Mouse (Mus musculus) heart, embryonic 12.5 days (tissue): ENCODE results near the gene Fcgr4. TPM values are rescaled to one million over a fixed set of nuclear protein-coding genes. Genes with fewer than 3 reads are reported as not detected.
A peak's percentile ranks its signal among the peaks of the same experiment; 100 is the strongest.

Experiments used
- ATAC-seq: fragments of 200-750 bp; cut with Nextera tagmentation; 2 replicates; pipeline ENCODE4 v1.8.0; 2017; ENCODE audit warnings: moderate TSS enrichment, moderate library complexity; ENCODE audit not compliant: insufficient number of reproducible peaks, low FRiP score
- H3K27ac ChIP-seq: fragments of 300-500 bp; sonication (generic); 2 replicates; pipeline ENCODE4 v1.5.1; 2016; ENCODE audit warnings: mild to moderate bottlenecking, moderate library complexity; ENCODE audit not compliant: poor library complexity, severe bottlenecking
- H3K27me3 ChIP-seq: fragments of 300-500 bp; sonication (generic); replicated peaks from 2 replicates; pipeline ENCODE4 v1.6.1; 2016; ENCODE audit warnings: mild to moderate bottlenecking, moderate library complexity
- H3K36me3 ChIP-seq: fragments of 300-500 bp; sonication (generic); 2 replicates; pipeline ENCODE4 v1.6.1; 2016; ENCODE audit warnings: mild to moderate bottlenecking, moderate library complexity
- H3K4me1 ChIP-seq: fragments of 300-500 bp; sonication (generic); replicated peaks from 2 replicates; pipeline ENCODE4 v1.6.1; 2016; ENCODE audit warnings: mild to moderate bottlenecking
- H3K4me2 ChIP-seq: fragments of 300-500 bp; sonication (generic); 2 replicates; pipeline ENCODE4 v1.6.1; 2016; ENCODE audit warnings: mild to moderate bottlenecking, moderate library complexity
- H3K4me3 ChIP-seq: fragments of 300-500 bp; sonication (generic); 2 replicates; pipeline ENCODE4 v1.5.1; 2016; ENCODE audit warnings: mild to moderate bottlenecking
- H3K9ac ChIP-seq: fragments of 300-500 bp; sonication (generic); 2 replicates; pipeline ENCODE4 v1.6.1; 2016; ENCODE audit warnings: mild to moderate bottlenecking, moderate library complexity
- H3K9me3 ChIP-seq: fragments of 300-500 bp; sonication (generic); replicated peaks from 2 replicates; pipeline ENCODE4 v1.6.1; 2016; ENCODE audit warnings: mild to moderate bottlenecking, moderate library complexity
- WGBS: fragments of 180-500 bp; shearing (Covaris S2); methylation state at CpG from one replicate; pipeline ENCODE4 v1.1.7; 2016; 5-methylcytosine and 5-hydroxymethylcytosine counted together
- polyA plus RNA-seq: library from polyadenylated mRNA; unstranded; fragments of >200 nt; fragmentation: Nextera tagmentation; extraction: Ambion mirVana; gene quantifications from 2 replicates; pipeline ENCODE4 v1.2.1, GENCODE M21; 2016

The Fcgr4 gene
- polyA plus RNA-seq, 1 experiment from 2014 or later: 0.14 TPM

DNA sequence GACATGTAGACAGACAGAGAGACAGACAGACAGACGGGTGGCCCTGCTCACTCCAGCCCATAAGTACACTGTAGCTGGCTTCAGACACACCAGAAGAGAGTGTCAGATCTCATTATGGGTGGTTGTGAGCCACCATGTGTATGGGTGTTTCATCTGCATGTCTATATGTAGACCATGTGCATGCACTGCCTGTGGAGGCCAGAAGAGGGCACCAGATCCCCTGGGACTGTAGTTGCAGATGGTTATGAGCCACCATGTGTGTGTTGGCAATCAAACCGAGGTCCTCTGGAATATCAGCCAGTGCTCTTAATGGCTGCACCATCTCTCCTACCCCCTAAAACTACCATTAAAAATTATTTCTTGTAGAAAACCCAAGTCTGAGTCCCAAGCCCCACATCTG lies 11.8 kb upstream of the Fcgr4 start:
- no peak overlapping the region for H3K4me3 ChIP-seq
- WGBS: 74% methylated on average over 2 of the region's 2 CpGs

DNA sequence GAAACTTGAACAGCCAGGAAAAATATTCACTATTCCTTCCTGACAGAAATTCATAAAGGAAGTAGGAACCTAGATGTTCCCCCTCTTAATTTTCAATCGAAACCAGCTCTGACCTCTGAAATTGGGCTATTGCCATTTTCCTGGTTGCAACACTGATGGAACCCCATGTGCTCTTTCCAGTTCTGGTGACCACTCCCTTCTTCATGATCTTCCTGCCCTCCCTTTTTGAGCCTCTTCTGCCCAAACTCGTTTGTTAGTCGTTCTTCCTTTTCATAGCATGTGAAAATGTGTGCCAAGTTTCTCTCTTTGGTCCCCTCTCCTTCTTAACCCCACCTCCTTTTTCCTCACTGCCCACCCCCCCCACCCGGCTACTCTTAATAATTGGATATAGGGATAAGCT lies 7.0 kb upstream of the Fcgr4 start:
- Histone ChIP-seq H3K9ac (no peak overlapping the region), H3K36me3 (no peaks in the 10 kb centered on the region), H3K4me2 (no peak overlapping the region), H3K4me1 (no peaks in the 10 kb centered on the region), H3K27ac (no peak overlapping the region), H3K4me3 (no peak overlapping the region), H3K27me3 (no peaks in the 10 kb centered on the region), H3K9me3 (peaks cover 9% of the 10 kb centered on the region; the same call in 1 of the 2 replicates)
- WGBS: 69% methylated on average over 4 of the region's 4 CpGs
- no peak for ATAC-seq

More for the DNA sequence above, 11.8 kb upstream of the Fcgr4 start:
- no peaks in the 10 kb centered on the region for H3K36me3 ChIP-seq
- ATAC-seq: no peak
- H3K9me3 ChIP-seq: peaks cover 9% of the 10 kb centered on the region; the same call in 1 of the 2 replicates
- no peak overlapping the region for H3K27ac ChIP-seq
- H3K4me1 ChIP-seq: no peaks in the 10 kb centered on the region
- no peak overlapping the region for H3K9ac ChIP-seq
- no peaks in the 10 kb centered on the region for H3K27me3 ChIP-seq
- H3K4me2 ChIP-seq: no peak overlapping the region

DNA sequence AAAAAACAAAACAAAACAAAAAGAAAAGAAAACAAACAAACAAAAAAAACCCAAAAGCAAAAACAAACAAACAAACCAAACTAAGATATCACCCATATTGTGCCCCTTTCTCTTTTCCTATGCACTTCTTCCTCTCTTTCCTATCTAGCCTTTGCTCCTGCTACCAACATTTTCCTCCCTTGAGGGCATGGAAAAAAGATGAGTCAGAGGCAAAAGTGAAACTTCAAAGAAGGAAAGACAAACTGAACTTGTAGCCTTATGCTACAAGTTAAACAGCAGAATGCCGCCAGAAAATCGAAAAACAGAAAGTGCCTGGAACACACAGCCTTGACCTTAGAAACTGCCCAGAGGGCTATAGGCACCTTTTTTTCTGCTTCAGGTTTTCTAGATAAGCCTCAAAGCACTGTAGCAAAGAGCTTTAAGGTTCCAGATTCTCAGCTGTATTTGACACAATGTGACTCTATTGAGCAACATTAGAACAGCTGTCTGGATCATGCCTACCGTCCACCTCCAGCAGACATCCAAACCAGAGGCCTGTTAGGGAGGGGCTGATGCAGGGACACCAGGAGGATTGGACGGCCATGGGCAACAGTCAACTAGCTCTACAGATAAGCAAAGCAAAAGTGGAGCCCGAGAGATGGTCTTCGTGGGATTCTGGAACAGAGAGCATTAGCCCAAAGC lies 1.9 kb upstream of the Fcgr4 start:
- H3K9me3 ChIP-seq: no peaks in the 10 kb centered on the region
- no peak overlapping the region for H3K4me2 ChIP-seq
- H3K4me3 ChIP-seq: no peak overlapping the region
- H3K4me1 ChIP-seq: no peaks in the 10 kb centered on the region
- H3K9ac ChIP-seq: no peak overlapping the region
- no peaks in the 10 kb centered on the region for H3K36me3 ChIP-seq
- ATAC-seq: no peak
- no peak overlapping the region for H3K27ac ChIP-seq
- 0 out of 2 replicates have a peak, but pooled peaks cover 7% of the 10 kb centered on the region for H3K27me3 ChIP-seq
- WGBS: 62% methylated on average over 6 of the region's 6 CpGs

DNA sequence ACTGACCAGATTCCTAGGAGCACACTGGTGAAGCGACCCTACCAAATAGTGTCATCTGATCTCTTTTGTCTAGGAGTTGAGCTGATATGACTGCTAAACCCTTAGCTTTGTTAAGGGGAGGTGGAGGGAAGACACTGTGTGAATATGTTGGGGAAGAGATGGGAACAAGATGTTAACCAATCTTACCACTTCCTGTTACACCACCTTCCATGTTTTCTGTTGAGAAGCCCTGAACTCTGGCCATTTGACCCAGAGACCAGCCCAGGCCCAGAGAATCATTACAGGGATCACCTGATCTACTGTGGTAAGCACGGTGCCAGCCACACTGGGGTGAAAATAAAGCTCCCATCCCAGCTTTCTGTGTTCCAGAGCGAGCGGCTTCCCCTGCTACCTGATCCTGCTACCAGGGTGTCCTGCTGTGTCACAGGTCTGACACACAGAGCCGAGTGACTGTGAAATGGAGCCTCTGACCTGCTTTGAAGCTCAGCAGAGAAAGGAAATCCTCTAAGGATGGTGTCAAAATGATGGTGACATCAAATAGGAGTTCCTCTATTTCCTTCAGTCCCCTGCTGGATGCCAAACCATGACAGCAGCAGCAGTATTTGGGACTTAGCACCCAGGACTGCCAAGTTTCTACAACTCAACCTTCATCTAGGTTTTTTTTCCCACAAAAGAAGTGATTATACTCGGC lies 1.1 kb upstream of the Fcgr4 start:
- Histone ChIP-seq H3K4me2 (no peak overlapping the region), H3K36me3 (no peaks in the 10 kb centered on the region), H3K27ac (no peak overlapping the region), H3K4me1 (no peaks in the 10 kb centered on the region), H3K27me3 (0 out of 2 replicates have a peak, but pooled peaks cover 7% of the 10 kb centered on the region), H3K9me3 (no peaks in the 10 kb centered on the region), H3K4me3 (no peak overlapping the region), H3K9ac (no peak overlapping the region)
- 40% methylated on average over 6 of the region's 6 CpGs for WGBS
- ATAC-seq: no peak

GRCm38 (mm10) chr1:171019311-171019950 lies 711 bp downstream of the Fcgr4 start:
- Histone ChIP-seq H3K4me3 (no peak overlapping the region), H3K27ac (no peak overlapping the region), H3K36me3 (no peaks in the 10 kb centered on the region), H3K4me1 (no peaks in the 10 kb centered on the region), H3K4me2 (no peak overlapping the region), H3K27me3 (0 out of 2 replicates have a peak, but pooled peaks cover 7% of the 10 kb centered on the region), H3K9me3 (no peaks in the 10 kb centered on the region), H3K9ac (no peak overlapping the region)
- WGBS: 71% methylated on average over 7 of the region's 7 CpGs
- ATAC-seq: no peak

DNA sequence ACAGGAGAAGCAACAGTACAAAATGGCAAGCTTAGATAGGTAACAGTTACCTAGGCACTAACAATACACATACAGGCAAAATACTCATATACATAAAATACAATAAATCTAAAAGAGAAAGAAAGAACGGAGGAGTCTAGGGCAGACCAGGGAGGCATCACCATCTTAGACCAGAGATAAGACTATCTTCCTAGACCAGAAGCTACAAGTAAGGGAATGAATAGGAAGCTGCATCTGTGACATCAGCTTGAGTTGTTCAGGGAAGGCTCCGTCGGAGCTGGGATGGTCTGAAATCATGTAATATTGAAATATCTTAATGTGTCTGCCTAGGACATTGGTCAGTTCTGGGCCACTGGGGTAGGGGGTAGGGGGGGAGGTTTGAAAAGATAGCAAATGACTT lies 13.0 kb downstream of the Fcgr4 start:
- H3K4me3 ChIP-seq: no peak overlapping the region
- H3K9me3 ChIP-seq: 0 out of 2 replicates have a peak, but pooled peaks cover 9% of the 10 kb centered on the region
- H3K27ac ChIP-seq: no peak overlapping the region
- H3K27me3 ChIP-seq: peaks cover 50% of the 10 kb centered on the region
- no peak for ATAC-seq
- no peaks in the 10 kb centered on the region for H3K36me3 ChIP-seq
- H3K9ac ChIP-seq: no peak overlapping the region
- WGBS: 70% methylated on average over 3 of the region's 3 CpGs
- no peak overlapping the region for H3K4me2 ChIP-seq
- peaks cover 8% of the 10 kb centered on the region; the same call in 1 of the 2 replicates for H3K4me1 ChIP-seq

GRCm38 (mm10) chr1:171032691-171033090 lies 14.0 kb downstream of the Fcgr4 start:
- ATAC-seq: no peak
- WGBS: 8% methylated on average over 10 of the region's 10 CpGs
- H3K4me3 ChIP-seq: peak overlapping the region; percentile 63
- peak overlapping the region; percentile 92 for H3K4me2 ChIP-seq
- peaks cover 50% of the 10 kb centered on the region for H3K27me3 ChIP-seq
- H3K27ac ChIP-seq: no peak overlapping the region
- H3K9ac ChIP-seq: peak overlapping the region; percentile 45
- 0 out of 2 replicates have a peak, but pooled peaks cover 9% of the 10 kb centered on the region for H3K9me3 ChIP-seq
- peaks cover 8% of the 10 kb centered on the region; the same call in 1 of the 2 replicates for H3K4me1 ChIP-seq
- no peaks in the 10 kb centered on the region for H3K36me3 ChIP-seq

DNA sequence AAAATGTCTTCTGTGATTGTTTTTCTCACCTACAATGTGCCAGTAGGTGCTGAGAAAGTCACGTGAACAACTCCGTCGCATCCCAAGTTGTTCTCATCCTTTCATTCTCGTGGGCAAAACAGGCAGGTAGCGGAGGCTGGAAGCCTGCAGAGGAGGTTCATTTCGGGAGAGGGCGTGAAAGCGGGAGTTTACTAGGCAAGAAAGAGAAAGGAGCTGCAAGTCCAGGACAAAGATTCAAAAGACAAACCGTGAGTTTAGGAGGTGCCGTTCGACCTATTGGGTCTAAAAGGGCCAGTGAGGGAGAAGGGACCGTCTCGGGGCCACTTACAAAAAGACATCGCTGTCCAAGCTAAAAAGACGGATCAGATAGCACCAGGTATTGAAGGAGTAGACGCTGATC lies 14.5 kb downstream of the Fcgr4 start:
- Histone ChIP-seq H3K4me3 (peak overlapping the region; percentile 63), H3K27me3 (peaks cover 50% of the 10 kb centered on the region), H3K27ac (no peak overlapping the region), H3K36me3 (no peaks in the 10 kb centered on the region), H3K9ac (peak overlapping the region; percentile 45), H3K4me2 (peak overlapping the region; percentile 92), H3K4me1 (peaks cover 8% of the 10 kb centered on the region; the same call in 1 of the 2 replicates), H3K9me3 (0 out of 2 replicates have a peak, but pooled peaks cover 9% of the 10 kb centered on the region)
- WGBS: 0% methylated on average over 16 of the region's 16 CpGs
- no peak for ATAC-seq

DNA sequence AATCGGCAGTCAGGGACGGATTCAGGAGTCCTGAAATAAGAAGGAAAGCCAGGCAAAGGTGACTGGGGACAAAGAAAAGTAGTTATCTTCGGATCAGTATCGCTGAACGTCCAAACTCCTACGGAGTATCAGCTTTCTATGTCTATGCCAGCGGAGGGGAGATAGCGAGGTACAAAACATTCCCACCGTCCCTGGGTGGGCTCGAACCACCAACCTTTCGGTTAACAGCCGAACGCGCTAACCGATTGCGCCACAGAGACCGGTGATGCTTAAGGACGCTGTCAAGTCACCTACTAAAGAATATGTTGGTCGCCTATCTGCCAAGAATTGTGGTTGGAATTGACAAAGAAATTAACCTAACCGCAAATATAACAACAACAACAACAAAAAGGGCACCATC lies 15.0 kb downstream of the Fcgr4 start:
- Histone ChIP-seq H3K9me3 (0 out of 2 replicates have a peak, but pooled peaks cover 9% of the 10 kb centered on the region), H3K4me2 (peak overlapping the region; percentile 92), H3K27me3 (peaks cover 48% of the 10 kb centered on the region), H3K36me3 (no peaks in the 10 kb centered on the region), H3K4me3 (peak overlapping the region; percentile 63), H3K4me1 (peaks cover 8% of the 10 kb centered on the region; the same call in 1 of the 2 replicates), H3K9ac (peak overlapping the region; percentile 45), H3K27ac (no peak overlapping the region)
- ATAC-seq: peak; percentile 80
- under 1% methylated on average over 20 of the region's 20 CpGs for WGBS

DNA sequence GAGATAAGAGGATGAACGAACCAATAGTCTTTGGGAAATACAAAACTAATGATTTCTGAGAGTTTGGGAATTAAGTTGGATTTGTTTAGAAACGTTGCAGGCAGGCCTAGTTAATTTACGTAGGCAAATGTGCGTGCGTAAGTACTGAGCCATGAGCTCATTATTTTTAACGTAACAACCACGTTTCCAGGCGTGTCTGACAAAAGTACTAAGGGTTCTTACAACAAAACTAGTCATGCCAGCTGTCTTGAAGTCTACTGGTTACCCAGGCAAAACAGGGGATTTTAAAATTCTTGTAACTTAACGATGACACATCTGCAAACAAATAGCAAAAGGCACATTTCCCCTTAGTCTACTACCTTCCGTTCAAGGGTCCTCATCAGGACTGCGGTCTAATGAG lies 15.5 kb downstream of the Fcgr4 start:
- no peak for ATAC-seq
- Histone ChIP-seq H3K4me2 (peak overlapping the region; percentile 92), H3K9me3 (0 out of 2 replicates have a peak, but pooled peaks cover 9% of the 10 kb centered on the region), H3K4me1 (peaks cover 8% of the 10 kb centered on the region; the same call in 1 of the 2 replicates), H3K36me3 (no peaks in the 10 kb centered on the region), H3K4me3 (peak overlapping the region; percentile 63), H3K27me3 (peaks cover 44% of the 10 kb centered on the region), H3K9ac (no peak overlapping the region), H3K27ac (no peak overlapping the region)
- 6% methylated on average over 11 of the region's 11 CpGs for WGBS

DNA sequence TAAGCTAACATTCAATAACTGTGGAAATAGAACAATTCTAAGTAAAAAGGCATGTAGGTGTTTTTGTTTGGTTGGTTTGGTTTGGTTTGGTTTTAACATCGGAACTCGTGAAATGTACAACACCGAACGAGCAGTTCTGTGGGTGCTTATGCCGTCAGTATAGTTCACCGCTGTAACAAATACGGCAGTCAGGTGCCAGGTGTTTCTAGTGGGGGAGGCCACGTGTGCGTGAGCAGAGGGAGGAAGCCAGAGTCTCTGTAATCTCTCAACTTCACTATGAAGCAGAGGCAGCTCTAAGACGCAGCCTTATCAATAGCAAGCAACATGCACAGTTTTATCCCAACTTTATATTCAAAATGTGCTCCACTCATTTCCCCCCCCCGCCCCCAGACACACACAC lies 16.9 kb downstream of the Fcgr4 start:
- H3K9me3 ChIP-seq: 0 out of 2 replicates have a peak, but pooled peaks cover 8% of the 10 kb centered on the region
- peaks cover 3% of the 10 kb centered on the region; the same call in 1 of the 2 replicates for H3K4me1 ChIP-seq
- peak overlapping the region; percentile 34; the same call in 1 of the 2 replicates for H3K4me2 ChIP-seq
- no peak for ATAC-seq
- H3K4me3 ChIP-seq: no peak overlapping the region
- H3K9ac ChIP-seq: no peak overlapping the region
- WGBS: 49% methylated on average over 11 of the region's 11 CpGs
- H3K27ac ChIP-seq: no peak overlapping the region
- peaks cover 34% of the 10 kb centered on the region for H3K27me3 ChIP-seq
- no peaks in the 10 kb centered on the region for H3K36me3 ChIP-seq
